Mouse (Mus musculus): ENCODE data around the gene Timmdc1.

Timmdc1 gene

DNA sequence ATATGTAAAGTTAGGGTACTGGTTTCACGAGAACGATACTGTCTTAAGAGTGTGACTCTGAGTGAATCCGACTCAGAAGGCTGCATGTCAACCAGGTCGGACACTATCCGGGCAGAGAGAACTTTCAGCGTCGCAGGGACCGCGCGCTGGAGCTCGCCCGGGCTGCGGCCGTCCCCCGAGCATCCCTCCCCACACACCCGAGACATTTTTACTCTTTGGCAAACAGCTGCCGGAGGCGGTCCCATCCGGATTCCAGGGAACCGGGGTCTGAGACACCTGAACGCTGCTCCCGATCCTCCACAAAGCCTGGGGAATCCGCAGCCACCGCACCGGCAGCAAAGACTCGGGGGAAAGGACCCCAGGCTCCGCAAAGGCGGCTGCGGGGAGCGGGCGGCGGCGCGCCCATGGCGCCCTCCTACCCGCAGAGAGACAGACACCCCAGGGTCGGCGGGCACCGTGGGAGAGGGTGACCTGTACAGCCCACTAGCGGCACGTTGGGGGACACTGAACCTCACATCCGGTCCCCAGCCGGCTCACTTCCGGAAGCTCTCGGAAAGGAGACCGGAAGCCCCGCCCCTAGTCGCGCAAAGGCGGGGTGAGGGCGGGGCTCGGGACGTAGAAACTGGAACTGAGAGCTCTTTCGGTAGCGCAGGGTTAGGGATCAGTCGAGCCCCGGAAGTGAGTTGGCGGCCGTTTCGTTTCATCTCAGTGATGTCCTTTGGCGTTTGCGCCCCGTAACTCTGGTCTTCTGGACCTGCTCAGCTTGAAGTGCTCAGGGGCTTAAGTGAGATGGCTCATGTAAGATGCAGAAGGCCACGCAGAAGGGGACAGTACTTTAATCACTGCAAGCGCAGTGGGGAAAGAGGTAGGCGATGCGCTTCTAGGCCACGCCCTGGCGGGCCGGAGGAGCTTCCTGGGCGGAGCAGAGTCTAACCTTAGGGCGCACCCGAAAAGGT is at the start of gene Timmdc1:
TSS of gene Timmdc1 (minus strand) at position 535 of the 956 bp plus-strand sequence.
- peak; percentile 91 for DNase-seq (ENCODE audit: low read depth, low spot score)

DNA sequence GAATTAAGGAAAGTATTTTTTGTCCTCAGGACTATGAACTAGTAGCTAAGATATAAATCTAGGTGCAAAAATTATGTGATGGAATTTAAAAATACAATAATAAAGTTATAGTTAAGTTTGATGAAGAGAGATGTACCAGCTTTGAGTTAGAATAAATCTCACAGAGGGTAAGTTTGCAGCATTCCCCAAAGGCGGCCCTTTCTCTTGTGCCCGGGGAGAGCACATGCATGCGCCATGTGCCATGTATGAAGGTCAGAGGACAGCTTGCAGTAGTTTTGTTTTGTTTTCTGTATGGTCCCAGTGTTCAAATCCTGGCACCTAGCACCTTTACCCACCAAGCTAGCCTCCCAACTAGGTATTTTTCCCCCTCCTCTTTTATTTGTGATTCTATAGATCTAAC is 49.0 kb upstream of the Timmdc1 start:
- DNase-seq (ENCODE audit: low read depth, low spot score) = no peak

DNA sequence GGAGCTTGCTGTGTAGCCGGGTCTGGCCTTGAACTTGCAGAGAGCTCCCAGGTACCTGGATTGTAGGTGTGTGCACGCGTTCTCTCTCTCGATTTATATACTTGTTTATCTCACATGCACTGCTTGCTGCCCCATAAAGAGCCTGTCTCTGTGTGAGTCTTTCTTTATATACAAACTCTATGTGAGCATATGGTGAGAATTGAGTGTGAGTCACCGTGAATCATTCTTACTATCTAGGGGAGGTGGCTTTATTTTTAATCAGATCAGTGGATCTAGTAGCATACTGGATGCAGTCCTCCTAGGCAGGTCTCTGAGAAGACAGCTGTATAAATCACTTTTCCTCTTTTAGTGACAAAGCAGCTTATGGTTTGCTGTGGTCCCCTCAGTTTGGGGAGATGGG is 45.7 kb upstream of the Timmdc1 start:
- DNase-seq (ENCODE audit: low read depth, low spot score) = no peak

DNA sequence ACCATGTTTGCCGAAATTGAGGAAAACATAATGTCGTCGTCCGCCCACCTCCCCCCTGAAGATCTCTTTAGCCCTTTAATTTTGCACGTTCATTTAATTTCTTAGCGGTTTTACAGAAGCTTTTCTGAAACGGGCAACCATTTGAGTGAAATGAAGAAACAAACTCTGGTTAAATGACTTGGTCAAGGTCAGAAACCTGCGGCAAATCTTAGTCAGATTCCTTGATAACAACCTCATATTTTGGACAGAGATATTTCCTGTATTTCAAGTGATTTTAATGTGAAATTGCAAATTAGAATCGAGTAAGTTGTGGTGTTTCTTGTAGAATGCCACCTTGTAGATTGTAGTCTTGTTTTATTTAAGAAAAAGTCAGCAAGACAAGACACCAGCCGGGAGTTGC is 41.1 kb upstream of the Timmdc1 start:
- no peak for DNase-seq (ENCODE audit: low read depth, low spot score)

DNA sequence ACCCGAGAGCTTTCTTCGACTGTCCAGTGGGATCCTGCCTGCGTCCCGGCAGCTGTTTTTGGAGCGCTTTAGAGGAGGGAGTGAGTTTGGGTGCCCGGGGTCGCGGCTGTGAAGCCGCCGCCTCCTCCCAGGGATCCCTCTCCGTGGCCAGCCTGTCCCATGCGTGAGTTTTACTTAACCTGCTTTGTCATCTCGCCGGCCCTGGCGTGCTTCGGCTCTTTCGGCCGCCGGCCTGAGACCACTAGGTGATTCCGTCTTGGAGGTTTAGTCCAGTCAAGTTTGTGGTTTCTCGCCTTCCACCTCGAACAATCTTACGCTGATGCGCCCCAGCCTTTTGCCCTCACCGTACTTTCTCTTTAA is 40.5 kb upstream of the Timmdc1 start:
- no peak for DNase-seq (ENCODE audit: low read depth, low spot score)

DNA sequence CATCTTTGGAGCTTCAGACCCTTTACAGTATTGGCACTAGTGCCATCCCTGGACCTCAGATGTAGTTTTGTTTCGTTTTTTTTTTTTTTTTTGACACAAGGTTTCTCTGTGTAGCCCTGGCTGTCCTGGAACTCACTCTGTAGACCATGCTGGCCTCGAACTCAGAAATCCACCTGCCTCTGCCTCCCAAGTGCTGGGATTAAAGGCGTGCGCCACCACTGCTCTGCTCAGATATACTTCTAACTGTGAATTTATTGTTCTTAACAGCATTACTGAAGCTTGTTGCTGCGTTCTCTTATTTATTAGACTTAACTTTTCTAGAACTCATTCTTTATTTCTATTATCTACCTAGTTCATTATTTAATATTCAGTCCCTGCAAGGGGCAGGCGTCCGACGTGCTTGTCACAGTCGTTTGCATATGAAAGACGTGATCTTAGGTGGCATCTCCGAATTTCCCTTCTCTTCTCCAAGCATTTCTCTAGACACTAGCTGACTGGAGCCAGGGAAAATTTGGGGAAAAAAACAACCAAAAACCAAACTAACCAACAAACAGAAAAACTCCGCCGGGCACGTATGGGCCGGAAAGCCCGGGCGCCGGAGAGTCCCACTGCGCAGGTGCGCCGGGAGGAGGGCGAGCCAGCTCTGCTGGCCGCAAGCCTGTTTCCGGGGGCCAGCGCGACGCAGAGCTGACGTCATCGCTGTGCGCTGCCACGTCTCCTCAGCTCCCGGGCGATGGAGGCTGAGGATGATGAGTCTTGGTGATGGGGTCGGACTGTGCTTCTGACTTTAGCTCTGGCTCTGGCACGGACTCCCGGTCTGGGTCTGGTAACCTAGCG is 39.9 kb upstream of the Timmdc1 start:
- peak; percentile 92 for DNase-seq (ENCODE audit: low read depth, low spot score)

DNA sequence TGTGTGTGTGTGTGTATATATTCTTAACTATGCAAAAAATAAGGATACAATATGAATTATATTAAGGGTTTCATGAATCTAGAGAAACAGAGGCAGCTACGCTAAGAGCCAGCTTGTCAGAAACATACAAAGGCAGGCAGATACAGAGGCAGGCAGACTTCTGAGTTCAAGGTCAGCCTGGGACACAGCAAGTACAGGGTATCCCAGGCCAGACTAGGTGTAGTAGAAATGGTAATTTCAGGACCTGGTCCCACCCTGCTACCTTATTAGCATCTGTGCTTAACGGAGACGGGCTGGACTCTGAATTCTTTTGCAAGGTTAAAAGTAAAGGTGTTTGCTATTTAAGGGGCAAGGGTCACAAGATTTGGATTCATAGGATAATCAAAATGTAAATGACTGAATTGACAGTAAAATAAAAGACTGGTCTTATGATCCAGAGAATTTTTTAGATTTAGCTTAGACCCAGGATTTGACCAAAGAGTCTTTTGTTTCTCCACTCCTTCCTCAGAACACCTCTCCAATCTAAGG is 35.8 kb upstream of the Timmdc1 start, which contains the start of gene Tmem39a:
TSS of gene Tmem39a (plus strand) at position 478 of the 528 bp plus-strand sequence.
- DNase-seq (ENCODE audit: low read depth, low spot score) = no peak

DNA sequence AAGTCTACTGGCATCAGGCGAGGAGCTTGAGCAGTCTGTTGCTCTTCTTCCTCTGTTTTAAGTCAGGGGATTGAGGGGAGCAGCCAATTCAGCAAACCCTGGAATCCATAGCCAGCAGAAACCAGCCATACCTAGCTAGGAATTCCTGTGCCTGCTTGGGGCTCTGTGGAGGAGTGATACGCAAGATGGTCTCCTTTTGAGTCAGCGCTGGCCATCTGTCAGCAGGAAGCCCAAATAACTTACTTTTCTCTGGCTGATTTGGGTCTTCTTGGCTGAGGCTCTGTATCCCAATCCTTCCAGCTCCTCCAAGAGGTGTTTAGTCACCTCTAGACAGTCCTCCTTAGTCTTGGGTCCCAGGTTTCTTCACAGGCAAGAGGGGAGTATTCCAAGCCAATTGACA is 33.5 kb upstream of the Timmdc1 start:
- no peak for DNase-seq (ENCODE audit: low read depth, low spot score)

DNA sequence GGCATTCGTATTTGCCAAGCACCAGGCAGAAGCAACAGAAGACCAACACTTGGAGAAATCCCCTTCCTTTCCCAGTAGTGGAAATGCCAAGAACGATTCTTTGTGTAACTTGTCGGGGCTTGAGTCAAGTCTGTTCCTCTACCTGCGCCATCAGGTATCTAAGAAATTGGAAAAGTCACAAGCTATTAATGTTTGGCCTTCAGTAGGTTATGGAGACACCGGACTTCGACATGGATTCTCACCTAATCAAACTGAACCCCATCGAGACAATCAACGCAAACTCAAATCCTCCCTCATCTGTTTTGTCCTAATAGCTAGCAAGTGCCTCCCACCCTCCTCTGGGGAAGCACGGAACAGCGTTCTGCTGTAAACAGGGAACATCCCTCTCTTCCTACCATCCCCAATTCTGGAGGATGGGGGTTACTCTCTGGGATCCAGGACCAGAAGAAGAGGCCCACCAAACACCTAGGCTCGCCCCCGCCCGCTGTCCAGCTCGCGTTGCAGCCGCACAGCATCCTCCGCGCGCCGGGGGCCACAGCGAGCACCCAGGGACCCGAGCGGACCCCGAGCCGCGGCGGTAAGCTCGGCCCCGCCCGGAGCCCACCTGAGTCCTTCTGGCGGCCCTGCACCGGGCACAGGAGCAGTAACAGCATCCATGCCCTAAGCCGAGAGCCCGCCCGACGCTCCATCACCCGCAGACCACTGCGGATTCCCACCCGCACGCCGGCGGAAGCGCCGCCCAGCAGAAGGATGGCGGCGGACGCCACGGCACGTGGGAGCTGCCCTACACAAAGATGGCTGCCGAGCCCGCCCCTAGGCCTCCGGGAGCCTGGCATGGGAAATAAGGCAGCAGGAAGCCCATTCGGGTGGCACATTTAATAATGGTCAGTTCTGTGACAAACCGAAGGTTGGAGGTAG is 27.3 kb upstream of the Timmdc1 start, which contains the start of gene Poglut1:
TSS of gene Poglut1 (minus strand) at position 780 of the 918 bp plus-strand sequence.
- DNase-seq (ENCODE audit: low read depth, low spot score) = peak; percentile 60

DNA sequence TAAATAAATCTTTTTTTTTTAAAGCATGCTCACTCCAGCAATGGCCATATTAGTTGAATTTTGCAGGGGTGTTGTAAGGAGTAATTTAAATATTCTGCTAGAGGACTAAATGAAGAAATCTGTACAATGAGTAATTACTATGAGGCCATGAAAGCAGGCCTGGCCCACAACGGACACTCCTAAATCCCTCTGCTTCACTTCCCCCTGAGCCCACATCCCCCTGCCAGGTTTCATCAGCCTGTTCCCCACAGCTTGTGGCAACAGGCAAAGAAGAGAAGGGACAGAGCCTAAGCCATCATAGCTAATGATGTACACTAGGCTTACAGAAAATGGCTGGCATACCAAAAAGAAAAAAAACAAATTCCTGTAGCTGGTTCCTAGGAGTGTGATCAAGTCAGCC is 25.5 kb upstream of the Timmdc1 start:
- DNase-seq (ENCODE audit: low read depth, low spot score) = no peak

DNA sequence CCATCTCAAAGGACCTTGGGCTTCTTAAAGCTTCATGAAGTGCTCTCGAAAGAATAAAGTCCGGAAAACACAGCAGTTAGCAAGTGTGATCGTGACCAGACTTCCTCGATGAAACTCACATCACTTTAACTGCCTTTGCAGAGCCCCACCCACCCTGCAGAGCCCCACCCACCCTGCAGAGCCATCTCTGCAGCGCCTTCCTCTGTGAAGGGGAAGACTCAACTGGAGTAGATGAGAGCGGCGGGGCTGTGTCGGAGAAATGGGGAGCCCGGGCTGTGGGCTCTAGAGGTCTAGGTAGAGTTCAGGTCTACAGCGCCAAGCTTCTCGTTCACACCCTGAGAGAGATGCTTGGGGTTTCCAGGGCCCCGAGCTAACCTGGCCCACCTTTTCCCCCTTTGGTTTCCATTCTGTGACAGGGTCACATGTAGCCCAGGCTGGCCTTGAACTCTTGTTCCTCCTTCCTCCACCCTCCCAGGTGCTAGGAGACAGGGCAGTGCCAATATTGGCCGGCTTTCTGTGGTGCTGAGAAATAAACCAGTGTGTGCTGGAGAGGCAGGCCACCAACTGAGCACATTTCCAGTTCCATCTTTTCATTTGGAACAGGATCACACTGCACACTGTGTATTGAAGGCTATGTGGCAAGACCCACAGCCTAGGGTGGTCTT is 16.4 kb upstream of the Timmdc1 start:
- DNase-seq (ENCODE audit: low read depth, low spot score) = no peak

DNA sequence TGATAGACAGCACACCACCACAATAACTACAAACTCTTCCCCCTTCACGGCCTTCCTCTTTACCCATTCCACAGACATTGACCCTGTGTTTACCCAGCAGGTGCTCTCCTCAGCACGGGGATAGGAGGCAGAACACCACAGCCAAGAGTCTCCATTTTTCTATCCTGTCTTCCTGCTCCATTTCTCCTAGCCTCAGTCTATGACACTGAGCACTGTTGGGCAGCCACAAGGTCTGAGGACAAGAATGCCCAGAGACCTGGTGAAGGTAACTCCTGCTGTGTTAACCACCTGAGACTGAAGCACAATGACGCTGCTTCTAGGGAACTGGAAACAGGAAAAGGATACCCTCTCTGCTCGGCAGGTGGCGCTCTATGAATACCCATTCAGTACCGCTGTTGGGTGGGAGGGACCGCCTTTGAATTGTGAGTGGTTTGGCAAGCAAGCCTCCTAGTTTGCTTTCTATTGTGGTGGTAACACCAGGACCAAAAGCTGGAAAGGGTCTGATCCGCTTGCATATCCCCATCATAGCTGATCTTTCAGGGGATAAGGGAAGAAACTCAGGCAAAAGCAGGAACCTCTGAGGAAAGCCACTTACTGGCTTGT is 14.2 kb upstream of the Timmdc1 start:
- no peak for DNase-seq (ENCODE audit: low read depth, low spot score)

DNA sequence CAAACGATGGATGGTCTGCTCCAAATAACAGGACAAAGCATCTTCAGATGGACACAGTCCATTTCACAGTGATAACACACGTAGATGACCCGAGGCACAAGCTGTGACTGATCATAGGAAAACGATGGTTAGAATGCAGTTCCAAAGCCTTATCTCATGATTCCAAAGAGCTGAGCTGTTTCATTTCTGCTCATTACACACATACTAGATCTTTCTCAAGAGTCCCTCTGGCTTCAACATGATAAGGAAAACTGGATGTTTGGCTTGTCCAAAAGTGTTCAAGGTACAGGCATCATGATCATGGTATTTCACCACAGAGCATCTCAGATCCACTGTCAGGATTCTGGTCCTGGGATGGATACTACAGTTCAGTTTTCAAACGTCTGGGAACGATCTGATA is 3.8 kb upstream of the Timmdc1 start:
- no peak for DNase-seq (ENCODE audit: low read depth, low spot score)

DNA sequence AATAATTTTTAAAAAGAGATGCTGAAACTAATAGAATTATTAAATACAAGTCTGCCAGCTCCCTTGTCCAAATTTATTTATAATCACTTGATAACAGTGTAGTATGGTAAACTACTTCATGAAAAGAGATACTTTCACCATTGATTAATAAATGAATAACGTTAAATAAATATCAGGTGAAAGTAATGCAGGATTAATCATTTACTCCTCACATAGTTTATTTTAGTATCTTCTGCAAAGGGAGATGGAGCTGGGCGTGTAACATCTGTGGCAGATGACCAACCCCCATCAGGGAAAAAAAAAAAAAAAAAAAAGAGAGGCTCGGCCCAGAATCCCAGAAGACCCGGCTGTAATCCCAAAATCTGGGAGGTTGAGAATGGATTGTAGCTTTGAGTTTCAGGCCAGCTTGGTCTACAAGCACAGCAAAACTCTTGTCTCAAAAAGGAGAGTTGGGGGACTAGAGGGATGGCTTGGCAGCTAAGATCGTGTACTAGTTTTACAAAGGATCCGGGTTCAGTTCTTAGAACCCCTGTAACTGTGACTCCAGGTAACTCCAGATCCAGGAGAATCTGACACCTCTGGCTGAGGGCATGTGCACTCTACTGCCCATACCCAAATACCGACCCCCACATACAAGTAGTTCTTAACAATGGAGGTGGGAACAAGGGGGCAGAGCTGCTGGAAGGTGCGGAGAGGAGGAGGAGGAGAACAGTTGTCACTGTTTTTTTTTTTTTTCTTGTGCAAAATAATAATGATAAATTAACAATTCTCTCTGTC is 1.1 kb downstream of the Timmdc1 start:
- no peak for DNase-seq (ENCODE audit: low read depth, low spot score)

DNA sequence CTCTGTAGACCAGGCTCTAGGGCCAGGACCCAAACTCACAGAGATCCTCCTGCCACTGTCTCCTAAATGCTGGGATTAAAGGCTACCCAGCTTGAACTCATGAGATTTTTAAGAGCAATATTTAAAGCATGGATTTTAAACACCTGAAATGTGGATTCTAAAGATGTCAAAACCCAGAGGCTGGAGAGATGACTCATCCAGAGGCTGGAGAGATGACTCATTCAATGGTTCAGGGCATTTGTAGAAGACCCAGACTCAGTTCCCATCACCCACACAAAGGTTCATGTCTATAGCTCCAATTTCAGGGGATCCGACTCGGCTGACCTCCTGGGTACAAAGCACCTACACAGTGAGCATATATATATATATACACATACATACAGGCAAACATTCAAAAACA is 3.3 kb downstream of the Timmdc1 start:
- no peak for DNase-seq (ENCODE audit: low read depth, low spot score)

DNA sequence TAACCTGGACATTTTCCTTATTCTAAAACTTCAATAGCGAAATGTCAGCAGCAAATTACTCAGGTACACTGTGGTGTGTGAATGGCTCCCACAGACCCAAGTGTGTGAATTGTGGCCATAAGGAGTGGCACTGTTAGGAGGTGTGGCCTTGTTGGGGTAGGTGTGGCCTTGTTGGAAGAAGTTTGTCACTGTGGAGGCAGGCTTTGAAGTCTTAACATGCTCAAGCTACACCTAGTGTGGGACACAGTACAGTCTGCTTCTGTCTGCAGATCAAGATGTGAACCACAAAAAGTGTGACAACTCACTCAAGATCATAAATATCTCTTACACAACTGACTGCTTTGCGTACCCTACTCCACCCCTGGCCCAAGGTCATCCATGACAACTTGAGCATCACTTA is 11.6 kb downstream of the Timmdc1 start:
- DNase-seq (ENCODE audit: low read depth, low spot score) = no peak

DNA sequence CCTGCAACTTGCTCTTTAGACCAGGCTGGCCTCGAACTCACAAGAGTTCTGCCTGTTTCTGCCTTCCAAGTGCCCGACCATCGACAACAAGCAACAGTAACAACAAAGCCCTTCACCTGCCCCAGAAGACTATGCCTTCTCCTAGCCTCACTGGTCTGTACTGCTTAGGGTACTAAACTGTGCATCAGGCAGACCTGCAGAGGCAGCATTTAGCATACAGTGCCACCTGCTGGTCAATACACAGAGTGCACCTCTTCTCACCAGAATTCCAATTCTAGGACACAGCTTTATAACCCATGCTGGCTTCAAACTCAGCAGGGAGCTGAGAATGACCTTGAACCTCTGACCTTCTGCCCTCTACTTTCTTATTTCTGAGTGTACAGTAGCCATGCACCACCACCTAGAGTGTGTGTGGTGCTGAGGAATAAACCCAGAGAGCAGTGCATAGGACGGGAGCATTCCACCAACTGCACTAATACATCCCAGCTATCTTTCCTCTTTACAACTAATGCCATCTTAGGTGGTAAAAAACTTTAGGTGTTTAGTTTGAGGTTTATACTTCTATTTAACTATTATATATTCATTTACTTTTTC is 16.3 kb downstream of the Timmdc1 start:
- DNase-seq (ENCODE audit: low read depth, low spot score) = peak; percentile 40

DNA sequence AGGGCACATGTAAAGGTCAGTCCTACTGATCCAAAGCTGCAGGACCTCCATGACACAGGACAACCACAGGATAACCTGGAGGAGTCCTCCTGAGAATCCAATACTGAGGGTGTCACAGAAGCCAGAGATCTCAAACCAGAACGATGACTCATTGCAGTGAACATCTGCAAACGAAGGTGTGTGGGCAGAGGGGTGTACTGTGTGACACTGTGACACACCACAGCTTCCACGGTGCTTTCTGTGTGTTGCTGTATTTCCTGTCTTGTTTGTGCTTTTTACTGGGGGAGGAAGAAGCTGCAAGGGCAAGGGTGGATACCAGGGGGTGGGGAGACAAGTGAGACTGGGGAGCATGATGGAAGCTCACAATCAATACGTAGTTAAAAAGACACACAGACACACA is 18.9 kb downstream of the Timmdc1 start:
- no peak for DNase-seq (ENCODE audit: low read depth, low spot score)

DNA sequence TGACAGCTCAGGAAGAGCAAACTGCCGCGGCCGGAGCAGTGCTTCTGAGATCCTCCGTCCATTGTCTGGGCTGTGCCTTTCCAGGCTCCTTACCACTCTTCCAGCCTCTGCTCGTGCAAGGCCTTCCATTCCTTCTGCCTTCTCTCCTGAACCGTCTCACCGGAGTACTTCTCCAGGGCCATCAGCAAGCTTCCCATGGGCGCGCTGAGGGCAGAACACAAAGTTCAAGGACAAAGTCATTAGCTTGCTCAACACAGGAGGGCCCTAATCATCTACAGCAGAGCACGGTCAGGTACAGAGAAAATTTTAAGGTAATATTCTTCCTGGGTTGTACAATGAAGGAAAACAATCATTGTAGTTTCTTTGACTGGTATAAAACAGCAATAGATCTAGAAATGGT is 20.0 kb downstream of the Timmdc1 start:
- no peak for DNase-seq (ENCODE audit: low read depth, low spot score)
